Mouse (Mus musculus): ENCODE measurements at regions not wholly inside any gene's neighbourhood (a gene's known extent, or its start where the extent isn't known, plus 50 kb on each side); places are given as distances from the start of the nearest gene placed in this dataset.
A peak's percentile ranks its signal among the peaks of the same experiment; 100 is the strongest.
"Not testable (repeated sequence)": the region's sequence is repeated elsewhere in the genome, so short reads cannot be mapped to it uniquely, and the experiment has no call there.

DNA sequence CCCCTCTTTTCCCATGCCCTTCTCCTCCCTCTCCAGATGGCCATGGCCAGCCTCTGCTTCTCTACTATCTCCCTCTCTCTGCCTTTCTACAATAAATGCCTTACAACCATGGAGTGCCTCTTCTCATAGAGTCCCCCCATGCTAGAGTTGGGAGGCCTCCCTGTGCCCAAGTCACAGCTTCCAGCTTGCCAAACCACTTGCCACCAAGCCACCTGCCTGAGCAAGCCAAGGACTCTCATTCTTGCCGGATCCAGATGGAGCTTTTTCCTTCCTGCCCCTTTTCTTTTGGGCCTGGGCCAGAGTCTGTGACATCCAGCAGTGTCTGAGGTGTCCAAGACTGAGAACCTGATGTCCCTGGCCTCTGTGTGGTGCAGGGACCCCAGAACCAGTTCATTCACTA, 367.4 kb upstream of the Arhgap42 start:
- DNase-seq: no peak

DNA sequence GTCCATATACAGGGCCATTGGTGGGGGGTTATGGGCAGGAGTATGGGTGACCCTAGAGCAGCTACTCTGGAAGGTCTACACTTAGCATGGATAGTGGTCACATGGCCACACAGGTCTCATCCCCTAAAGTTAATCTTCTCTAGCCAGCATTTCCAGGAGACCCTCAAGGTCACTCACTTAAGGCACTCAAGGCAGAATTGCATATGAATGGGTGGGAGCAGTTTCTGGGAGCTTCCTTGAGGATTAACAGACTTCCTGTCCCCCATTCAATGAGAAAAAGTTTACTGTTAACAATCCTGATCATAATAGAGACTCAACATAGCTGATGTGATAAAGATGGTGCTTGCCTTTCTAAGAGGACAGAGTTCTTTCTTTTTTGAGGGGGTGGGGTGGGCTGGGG, 352.4 kb upstream of the Arhgap42 start:
- no peak for DNase-seq

DNA sequence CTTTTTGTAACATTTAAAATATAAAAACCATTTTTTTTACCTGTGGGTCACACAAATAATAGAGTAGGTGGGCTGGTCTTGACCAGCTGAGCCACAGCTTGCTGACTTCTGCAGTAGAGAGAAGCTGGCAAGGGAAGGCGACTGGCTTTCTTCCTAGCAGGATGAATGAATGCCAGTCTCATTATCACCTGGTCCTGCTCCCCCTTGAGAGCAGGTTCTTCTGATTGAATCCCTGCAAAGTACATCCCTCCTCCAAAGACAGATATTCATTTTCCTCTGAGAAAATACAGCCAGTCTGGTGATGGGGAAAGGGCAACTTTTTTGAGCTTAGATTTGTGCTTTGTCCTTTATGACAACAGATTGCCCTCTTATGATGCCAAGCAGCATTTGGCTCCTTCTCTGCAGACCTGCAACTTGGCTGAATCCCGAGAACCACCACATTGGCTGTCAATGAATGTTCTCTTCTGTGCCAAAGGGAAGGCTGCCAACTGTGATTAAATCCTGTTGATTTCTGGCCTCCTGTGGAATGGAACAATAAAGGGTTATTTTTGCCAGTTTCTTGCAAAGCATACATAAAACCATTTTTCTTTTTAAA, 344.2 kb upstream of the Arhgap42 start:
- DNase-seq: peak; percentile 77 to 82

DNA sequence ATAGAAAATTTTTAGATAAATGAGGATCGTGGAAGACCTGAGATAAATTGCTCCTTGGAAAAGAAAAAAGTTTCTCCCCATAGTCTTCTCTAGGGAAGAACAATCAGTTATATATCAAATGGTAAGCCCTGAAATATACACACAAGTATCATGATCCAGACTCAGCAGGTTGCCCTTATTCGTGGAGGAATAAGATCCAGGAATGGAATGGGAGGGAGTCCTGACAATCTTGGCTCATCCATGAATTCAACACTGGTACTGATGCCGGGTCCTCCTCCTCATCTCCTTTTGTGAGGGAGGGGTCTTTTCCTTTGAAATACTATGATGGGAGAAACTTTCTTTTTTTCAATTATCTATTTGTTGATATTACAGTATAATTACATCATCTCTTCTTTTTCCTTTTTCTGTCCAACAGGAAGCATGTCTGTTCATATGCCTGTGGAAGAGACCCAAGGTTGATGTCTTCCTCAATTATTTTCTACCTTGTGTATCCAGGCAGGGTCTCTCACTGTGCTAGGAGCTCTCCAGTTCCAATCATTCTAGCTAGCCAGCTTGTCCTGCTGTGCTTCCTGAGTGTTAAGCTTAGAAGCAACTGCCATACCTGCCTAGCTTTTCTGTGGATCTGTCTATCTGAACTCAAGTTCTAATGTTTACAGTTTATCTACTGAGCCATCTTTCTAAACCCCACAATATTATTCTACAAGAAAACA, 343.6 kb upstream of the Arhgap42 start:
- no peak for DNase-seq

DNA sequence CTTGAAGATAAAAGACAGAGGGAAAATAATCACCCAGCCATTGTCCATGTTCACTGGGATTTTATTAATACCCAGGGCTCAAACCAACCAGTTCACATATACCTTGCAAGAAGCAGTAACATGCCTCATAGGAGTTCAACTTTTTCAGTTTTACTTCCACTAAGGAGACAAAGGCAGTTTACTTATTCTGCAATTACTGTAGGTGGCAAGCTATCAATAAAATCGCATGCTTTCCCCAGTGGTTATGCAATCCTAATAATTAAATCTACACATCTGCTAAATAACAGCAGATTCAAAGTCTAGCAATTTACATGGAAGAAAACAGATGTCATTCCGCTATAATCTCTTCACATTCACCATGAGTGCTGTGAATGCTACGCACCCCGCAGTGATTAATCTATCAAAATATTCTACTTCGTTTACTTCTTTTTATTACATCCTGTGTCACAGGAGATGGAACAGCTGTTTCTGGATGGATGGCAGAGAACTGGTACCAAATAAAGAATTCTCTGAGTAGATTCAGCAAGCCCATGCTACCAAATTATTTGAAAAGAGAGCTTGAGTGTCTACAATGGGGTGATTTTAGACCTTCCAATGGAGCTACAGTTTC, 329.2 kb upstream of the Arhgap42 start:
- DNase-seq: no peak

DNA sequence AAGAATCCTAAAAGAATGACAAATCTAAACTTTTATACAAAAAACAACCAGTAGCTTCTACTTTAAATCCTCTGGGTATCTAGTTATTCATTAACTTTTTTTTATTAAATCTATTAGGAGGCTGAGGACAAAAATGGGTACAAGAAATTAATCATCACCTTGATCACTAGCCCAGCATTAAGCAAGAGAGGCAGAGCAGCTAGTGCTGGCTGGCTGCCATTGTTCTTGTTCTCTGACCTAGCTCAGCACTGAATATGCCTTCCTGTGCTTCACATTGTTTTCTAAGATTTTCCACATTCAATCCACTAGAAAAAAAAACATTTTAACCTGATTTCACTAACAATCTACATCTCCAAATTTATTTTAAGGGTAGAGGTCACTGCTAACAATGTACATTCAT, 325.6 kb upstream of the Arhgap42 start:
- DNase-seq: peak; percentile 92

DNA sequence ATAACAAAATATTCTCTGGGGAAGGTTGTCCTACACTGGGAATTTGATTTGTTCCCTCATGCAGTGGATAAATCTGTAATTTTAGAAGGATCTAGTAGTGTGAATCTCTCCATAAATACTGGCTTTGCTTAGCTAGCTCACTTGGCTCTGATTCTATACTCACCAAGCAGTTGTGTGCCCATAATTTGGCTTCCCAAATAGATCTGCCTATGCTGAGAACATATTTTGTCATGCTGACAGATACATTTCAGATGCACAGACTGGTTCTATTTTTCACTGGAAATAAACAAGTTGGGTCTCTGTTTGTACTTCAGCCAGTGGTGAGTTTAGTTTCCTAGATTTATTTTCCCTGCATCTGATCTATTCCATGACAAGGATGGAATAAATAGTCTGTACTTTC, 309.8 kb upstream of the Arhgap42 start:
- no peak for DNase-seq

DNA sequence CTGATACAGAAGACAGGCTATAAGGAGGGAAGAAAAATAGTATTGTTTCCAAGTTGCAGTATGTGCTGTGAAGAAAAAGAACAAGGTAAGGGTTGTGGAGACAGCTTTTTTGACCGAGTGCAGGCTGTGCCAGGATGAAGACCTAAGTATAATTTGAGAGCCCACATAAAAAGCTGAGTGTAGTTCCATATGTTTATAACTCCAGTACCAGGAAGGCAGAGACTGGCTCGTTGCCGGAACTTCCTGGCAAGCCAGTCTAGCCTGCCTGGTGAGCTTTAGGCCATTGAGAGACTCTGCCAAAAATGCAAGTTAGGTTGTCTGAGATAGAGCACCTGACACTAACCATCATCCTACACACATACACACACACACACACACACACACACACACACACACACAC, 308.7 kb upstream of the Arhgap42 start:
- DNase-seq: no peak

DNA sequence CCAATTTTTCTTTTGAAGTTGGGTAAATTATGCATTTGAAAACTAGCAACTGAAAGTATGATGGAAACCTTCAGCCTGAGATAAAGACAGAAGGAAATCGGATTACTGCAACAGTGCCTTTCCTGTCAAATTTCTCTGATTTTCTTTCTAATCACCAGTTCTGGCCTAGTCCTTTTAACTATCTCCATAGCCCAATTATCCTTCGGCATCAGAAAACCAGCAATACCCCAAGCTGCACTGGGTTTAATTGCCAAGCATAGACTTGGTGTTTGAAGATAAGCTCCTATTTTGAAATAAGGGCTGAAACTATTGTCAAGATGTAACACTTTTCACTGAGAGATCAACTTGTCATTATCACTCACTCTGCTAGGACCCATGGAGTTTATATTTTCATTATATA, 308.2 kb upstream of the Arhgap42 start:
- no peak for DNase-seq

DNA sequence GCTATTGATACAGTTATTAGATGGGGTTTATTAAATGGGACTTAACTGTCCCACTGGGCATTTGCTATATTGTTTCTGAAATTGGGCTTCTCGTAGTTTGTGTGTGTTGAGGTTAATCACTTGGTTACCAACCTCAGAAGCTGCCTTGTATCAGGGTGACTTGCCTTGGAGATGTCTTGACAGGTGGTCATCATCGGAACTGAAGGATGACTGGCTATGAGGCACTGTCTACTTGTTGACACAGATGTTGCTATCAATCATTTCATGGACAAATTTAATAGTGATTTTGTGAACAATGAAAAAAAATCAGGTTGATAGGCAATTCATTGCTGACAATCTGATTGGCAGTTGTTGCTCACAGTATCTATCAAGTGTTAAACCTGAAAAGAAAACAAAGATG, 261.4 kb upstream of the Arhgap42 start:
- DNase-seq: no peak

DNA sequence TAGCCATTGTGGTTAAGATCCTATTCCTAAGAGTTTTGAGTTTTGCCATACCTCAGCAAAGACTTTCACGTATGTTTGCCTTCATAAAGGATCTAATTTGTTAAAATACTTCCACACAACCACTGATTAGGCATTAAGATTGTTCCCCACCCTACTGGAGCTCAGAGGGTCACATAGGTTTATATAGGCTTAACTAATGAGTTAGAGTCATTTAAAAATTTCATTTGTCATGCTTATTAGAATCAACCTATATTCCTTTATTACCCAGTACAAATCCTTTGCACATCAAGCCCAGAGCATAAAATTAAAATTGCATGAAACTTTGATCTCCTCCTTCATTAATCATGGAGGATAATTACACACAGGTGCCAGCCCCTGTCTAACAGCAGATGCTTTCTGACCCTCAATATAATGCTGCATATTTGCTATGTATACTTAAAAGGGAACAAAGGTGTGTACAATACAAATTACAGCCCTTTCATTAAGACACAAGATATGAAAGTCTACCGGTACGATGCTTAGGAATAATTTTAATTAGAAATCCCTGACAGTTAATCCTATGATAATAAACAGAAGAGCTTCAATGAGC, 254.8 kb upstream of the Arhgap42 start:
- DNase-seq: no peak

DNA sequence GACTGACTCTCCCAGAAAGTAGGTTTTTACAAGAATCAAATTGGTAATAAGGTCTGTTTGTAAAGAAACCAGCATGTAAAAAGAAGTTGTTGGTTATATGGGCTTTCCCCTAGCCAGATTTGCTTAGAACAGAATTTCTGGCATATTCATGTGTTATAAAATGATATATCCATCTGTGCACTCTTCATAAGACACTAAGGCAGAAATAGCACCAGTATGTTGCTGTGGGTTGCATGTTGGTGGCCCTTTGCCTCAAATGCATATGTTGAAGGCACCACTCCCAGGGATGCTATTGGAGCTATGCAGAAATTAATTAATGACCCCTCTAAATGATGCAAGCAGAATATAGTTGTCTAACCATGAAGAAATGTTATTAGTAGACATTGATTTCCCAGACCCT, 238.2 kb upstream of the Arhgap42 start:
- no peak for DNase-seq

DNA sequence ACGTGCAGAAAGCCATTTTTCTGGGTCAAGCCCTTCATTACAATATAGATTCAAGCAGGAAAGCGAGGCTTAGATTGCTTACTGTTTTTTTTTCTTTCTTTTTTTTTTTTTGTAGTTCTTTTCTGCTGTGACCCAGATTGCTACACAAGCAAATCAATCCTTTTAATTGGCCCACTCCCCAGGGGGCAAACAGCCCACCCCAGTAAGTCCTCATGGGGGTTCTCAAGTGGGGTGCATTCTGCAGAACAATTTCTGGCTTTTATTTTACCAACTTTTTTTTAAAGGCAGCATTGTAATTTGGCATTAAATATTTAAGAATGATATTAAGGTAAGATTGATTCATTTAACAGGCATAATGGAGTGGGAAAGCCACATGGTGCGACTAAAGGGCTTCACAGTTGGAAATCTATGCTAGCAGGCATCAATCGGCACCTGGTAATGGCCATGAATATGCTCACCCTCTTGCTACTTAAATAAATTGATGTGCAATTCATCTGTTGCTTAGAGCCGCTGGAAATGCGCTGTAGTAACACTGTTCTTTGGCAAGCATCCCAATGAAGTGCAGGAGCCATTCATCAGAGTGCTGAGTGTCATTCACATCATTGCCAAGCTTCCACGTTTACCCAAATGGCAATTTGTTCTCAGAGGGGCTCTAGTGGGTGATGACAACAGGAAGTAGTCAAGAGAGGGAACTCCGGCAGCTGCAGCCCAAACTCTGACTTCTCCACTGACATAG, 236.3 kb upstream of the Arhgap42 start:
- DNase-seq: no peak

DNA sequence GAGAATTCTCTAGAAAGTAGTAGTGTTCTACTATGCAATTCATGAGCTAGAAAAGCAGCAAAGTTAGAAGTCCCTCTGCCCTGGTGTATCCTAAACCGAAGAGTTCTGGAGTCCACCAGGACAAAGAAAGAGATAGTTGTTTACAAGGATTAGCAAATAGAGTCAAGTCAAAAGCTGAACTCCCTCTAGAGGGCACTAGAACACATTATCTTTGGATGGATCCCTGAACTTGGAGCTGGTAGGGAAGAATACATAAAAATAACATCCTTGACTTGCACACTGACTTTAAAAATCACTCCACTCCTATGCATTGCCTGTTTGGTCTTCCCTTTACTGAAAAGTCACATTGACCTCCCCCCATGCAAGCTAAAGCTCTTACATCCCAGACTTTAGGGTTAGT, 205.3 kb upstream of the Arhgap42 start:
- DNase-seq: no peak

DNA sequence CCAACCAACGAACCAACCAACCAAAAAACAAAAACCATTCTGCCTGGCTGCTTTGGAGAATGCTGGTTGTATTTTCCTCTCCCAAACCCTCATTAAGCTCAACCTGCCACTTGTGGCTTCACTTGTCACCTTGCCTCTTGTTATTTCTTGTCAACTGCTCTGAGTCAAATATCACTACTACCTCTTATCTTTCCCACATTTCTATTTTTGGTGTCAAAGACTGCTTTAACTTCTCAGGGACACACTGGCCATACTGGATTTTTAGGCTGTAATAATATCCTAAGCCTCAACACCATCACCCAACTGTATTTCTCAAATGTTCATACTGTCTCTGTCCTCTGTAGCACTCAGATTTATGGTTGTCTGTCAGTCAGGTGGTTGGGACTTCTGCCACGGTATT, 181.4 kb upstream of the Arhgap42 start:
- DNase-seq: no peak

DNA sequence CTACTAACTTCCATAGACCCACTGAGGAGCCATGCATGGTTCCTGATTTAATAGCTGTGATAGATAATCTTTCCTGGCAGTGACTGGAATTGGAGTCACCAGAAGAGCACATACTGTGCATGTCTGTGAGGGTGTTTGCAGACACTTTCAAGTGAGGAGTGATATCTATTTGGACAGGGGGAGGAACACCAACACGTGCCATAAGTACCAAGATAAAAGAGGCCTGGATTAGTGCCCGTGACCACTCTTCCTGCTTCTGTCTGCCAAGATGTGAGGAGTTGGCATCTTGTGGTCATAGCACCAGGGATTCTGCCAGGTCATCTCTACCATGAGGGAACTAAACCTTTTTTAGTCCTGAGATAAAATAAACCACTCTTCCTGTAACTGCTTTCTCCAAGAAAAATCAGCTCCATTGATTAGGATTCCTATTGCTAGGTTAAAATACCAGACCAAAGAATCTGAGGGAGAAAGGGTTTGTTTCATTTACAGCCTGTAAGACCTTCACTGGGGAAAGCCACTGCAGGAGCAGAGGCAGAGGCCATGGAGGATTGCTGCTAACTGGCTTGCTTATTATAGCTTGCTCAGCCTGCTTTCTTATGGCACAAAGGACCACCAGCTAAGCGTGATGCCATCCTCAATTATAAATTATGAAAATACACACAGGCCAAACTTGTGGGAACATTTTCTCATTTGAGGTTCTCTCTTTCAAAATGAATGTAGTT, 173.7 kb upstream of the Arhgap42 start:
- no peak for DNase-seq

DNA sequence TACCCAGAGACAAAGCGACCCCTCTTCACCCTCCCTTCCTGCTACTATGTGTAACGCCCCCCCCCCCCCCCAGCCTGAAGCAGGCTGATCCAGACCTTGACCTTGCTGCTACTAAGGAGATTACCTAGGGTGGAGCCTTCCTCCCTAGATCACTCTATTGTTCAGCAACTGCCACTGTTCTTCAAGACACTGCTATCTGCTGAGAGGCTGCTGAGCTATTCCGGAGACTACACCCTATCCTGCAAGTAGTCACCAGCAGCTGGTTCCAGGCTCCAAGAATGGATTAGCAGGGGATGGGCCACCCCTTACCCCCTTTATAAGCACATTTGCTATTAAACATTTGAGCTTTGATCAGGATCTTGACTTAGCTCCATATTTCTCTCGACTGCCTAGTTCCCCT, 155.3 kb upstream of the Arhgap42 start:
- DNase-seq: not testable (repeated sequence)

DNA sequence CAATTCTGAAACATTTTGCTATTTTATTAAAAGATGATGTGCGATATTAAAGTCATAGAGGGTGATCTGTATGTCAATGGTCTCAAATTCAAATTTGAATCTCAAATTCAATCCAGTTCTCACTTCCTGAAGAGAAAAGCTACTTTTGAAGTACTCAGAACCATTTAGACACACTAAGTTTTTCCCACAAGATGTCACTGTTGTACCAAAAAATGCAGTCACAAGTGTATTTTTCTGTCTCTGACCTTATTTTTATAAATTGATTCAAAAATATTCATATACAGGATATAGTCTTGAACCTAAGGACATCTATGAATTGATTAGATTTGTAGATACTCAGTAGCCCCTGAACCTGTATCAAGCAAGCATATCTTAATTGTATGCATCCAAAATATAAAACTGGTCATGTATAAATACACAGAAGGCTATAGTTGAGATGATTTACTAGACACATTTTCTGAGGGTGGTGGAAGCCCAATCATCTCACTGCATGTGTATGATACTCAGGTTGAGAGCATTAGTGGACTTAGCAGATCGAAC, 137.8 kb upstream of the Arhgap42 start:
- DNase-seq: no peak

DNA sequence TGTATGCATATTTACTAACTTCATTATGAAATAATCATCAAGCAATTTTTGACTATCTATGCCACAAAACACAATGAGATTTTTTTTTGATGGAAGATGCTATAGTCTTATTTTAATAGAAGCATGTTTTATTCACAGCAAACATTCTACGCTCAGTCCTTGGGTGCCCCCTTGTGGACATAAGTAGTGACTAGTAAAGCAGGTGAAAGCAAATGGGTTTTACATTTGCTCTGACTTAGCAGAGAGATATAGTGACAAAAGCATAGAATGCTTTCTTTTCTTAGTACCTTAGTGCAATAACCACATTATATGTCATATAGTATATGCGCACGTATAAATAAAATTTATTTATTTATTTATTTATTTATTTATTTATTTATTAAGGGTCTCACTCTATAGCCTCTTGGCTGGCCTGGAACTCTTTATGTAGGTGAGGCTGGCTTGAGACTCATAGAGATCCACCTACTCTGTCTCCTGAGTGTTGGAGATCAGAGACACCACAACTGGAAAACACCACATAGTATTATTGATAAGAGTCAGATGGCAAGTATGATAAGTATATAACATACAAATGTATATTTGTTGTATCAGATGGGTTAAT, 136.5 kb upstream of the Arhgap42 start:
- peak; percentile 78 to 86 for DNase-seq

DNA sequence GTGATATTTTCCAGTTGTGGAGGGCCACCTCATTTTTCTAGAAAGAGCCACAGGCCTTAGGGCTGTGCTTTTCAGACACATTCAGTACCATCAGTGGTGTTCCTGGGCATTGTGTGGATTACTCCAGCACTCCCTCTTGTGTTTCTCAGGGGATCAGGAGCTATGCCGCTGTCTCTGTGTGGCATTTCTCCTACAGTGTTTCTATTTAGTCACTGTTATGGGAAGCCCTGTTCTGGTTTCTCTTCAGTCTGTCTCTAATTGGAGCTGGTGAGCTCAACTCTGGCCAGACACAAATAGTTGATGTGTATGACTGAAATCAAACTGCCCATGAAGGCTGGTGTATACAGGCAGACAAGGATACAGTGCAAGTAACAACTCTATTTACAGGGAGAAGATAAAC, 133.7 kb upstream of the Arhgap42 start:
- DNase-seq: peak in 1 of 2 experiments; percentile 24

DNA sequence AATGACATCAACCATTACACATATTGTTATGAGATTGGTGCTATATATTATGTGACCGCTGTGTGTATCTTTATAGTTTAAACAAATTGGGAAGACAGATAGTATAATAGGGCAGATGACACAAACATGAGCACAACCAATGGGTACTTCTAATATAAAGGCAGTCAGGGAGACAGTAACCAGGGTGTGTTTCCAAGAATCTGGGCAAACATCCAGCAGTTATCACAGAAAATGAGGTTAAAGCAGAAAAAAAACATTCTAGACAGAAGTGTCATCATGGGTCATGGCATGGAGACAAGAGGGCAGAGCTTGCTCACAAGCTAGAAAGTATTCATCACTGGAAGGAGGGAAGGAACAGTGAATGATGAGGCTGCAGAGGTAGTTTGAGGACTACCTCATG, 129.8 kb upstream of the Arhgap42 start:
- DNase-seq: no peak
